Mouse (Mus musculus) colon, adult 2 months (tissue): ENCODE results near the gene Wfdc6a. TPM values are rescaled to one million over a fixed set of nuclear protein-coding genes. Genes with fewer than 3 reads are reported as not detected.

Experiments
- polyA plus RNA-seq: library from polyadenylated mRNA; depleted of rRNA; stranded (reverse); fragments of >200 nt; gene quantifications from 2 replicates; pipeline ENCODE4 v1.2.3, GENCODE M21; 2012; rRNA removed

Wfdc6a gene
- 0.16 TPM in 2 replicates for polyA plus RNA-seq

GRCm38 (mm10) chr2:164585025-164585725 is at the start of gene Wfdc6a:
Wfdc6a (minus strand) TSS chr2:164585447.

GRCm38 (mm10) chr2:164613471-164613870 is 28.2 kb upstream of the Wfdc6a start, which contains the start of the genes Wfdc6b and Wfdc8:
Wfdc6b (plus strand) TSS chr2:164613522.
Wfdc8 (minus strand) TSS chr2:164613626.

GRCm38 (mm10) chr2:164593494-164593893 is 8.2 kb upstream of the Wfdc6a start, which contains the start of gene Eppin:
Eppin (minus strand) TSS chr2:164593594.

GRCm38 (mm10) chr2:164573359-164573758 is 11.9 kb downstream of the Wfdc6a start, which contains the start of gene Spint3:
Spint3 (minus strand) TSS chr2:164573459.

GRCm38 (mm10) chr2:164562391-164563188 is 22.7 kb downstream of the Wfdc6a start, which contains the start of gene Wfdc2:
Wfdc2 (plus strand) TSS chr2:164562413.

Other genes starting within 250 kb of the Wfdc6a start
- 17.9 and 23.1 TPM in 2 replicates for gene Slpi, start 196.4 kb downstream of the Wfdc6a start, polyA plus RNA-seq
- 0.07 and 18.9 TPM in 2 replicates for gene Rbpjl, start 182.3 kb downstream of the Wfdc6a start, polyA plus RNA-seq
- 6.8 and 7.4 TPM in 2 replicates for gene Matn4, start 180.3 kb downstream of the Wfdc6a start, polyA plus RNA-seq
- 107 and 113 TPM in 2 replicates for gene Sdc4, start 141.6 kb downstream of the Wfdc6a start, polyA plus RNA-seq
- 163 and 226 TPM in 2 replicates for gene Sys1, start 128.5 kb downstream of the Wfdc6a start, polyA plus RNA-seq
- gene Gm20458, start 124.5 kb downstream of the Wfdc6a start, polyA plus RNA-seq: 59.6 and 66.8 TPM in 2 replicates
- not detected in 2 replicates for gene Trp53tg5, start 111.7 kb downstream of the Wfdc6a start, polyA plus RNA-seq
- gene Dbndd2, start 99.3 kb downstream of the Wfdc6a start, polyA plus RNA-seq: 73.3 and 88.5 TPM in 2 replicates
- 181 and 196 TPM in 2 replicates for gene Pigt, start 87.9 kb downstream of the Wfdc6a start, polyA plus RNA-seq
- 715 and 811 TPM in 2 replicates for gene Wfdc2, start 23.0 kb downstream of the Wfdc6a start, polyA plus RNA-seq
- gene Spint3, start 12.0 kb downstream of the Wfdc6a start, polyA plus RNA-seq: not detected in 2 replicates
- not detected in 2 replicates for gene Eppin, start 8.1 kb upstream of the Wfdc6a start, polyA plus RNA-seq
- 0.15 TPM in 1 of 2 replicates, not detected in the other for gene Wfdc6b, start 28.1 kb upstream of the Wfdc6a start, polyA plus RNA-seq
- 0.31 and 0.35 TPM in 2 replicates for gene Wfdc8, start 28.2 kb upstream of the Wfdc6a start, polyA plus RNA-seq
- 0.13 and 0.16 TPM in 2 replicates for gene Wfdc16, start 53.3 kb upstream of the Wfdc6a start, polyA plus RNA-seq
- not detected in 2 replicates for gene Wfdc10, start 70.6 kb upstream of the Wfdc6a start, polyA plus RNA-seq
- gene Wfdc9, start 71.1 kb upstream of the Wfdc6a start, polyA plus RNA-seq: not detected in 2 replicates
- not detected in 2 replicates for gene Wfdc11, start 88.6 kb upstream of the Wfdc6a start, polyA plus RNA-seq
- 0.28 and 0.73 TPM in 2 replicates for gene Wfdc13, start 99.7 kb upstream of the Wfdc6a start, polyA plus RNA-seq
- gene Spint4, start 113.1 kb upstream of the Wfdc6a start, polyA plus RNA-seq: not detected in 2 replicates
- not detected in 2 replicates for gene Spint5, start 129.9 kb upstream of the Wfdc6a start, polyA plus RNA-seq
- 0.28 and 0.84 TPM in 2 replicates for gene Wfdc3, start 160.5 kb upstream of the Wfdc6a start, polyA plus RNA-seq
- gene Dnttip1, start 160.5 kb upstream of the Wfdc6a start, polyA plus RNA-seq: 60.0 and 89.4 TPM in 2 replicates
- gene Ube2c, start 184.5 kb upstream of the Wfdc6a start, polyA plus RNA-seq: 65.5 and 79.7 TPM in 2 replicates
- not detected in 2 replicates for gene Tnnc2, start 194.5 kb upstream of the Wfdc6a start, polyA plus RNA-seq
- 34.1 and 41.6 TPM in 2 replicates for gene Snx21, start 200.4 kb upstream of the Wfdc6a start, polyA plus RNA-seq
- 134 and 139 TPM in 2 replicates for gene Acot8, start 219.4 kb upstream of the Wfdc6a start, polyA plus RNA-seq
- 3.4 and 3.5 TPM in 2 replicates for gene Zswim3, start 219.7 kb upstream of the Wfdc6a start, polyA plus RNA-seq
- gene Zswim1, start 237.2 kb upstream of the Wfdc6a start, polyA plus RNA-seq: 10.5 and 11.5 TPM in 2 replicates
- gene Spata25, start 243.1 kb upstream of the Wfdc6a start, polyA plus RNA-seq: not detected in 2 replicates
- 320 and 357 TPM in 2 replicates for gene Ctsa, start 247.4 kb upstream of the Wfdc6a start, polyA plus RNA-seq
- 5.2 and 7.2 TPM in 2 replicates for gene Neurl2, start 248.0 kb upstream of the Wfdc6a start, polyA plus RNA-seq